Comparison of ENCODE assay signal across 21 mouse cellular contexts in the genomic region with DNA sequence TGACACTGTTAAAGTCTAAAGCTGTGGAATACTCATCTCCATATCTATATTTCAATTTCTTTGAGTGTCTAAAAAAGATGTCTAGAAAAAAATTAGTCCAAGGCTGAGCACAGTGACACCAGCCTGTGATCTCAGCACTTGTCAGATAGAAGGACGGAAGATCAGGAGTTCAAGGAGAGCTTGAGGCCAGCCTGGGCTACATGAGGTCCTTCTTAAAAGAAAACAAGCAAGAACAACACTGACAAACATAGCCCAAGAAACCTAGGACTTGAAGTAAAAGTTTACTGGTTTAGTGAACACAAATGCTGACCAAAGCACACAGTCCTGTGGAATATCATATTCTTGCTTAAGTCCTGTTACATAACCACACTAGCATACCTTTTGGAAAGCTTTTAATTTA. TPM values are rescaled to one million over a fixed set of nuclear protein-coding genes. Genes with fewer than 3 reads are reported as not detected.
A peak's percentile ranks its signal among the peaks of the same experiment; 100 is the strongest.
DNase-seq lines count a peak whose midpoint lies in the region; ATAC-seq and TF ChIP-seq lines count a peak whose summit lies in the region.
"Had no signal": no experiment of that assay in that cellular context is flagged by ENCODE, and none has a peak within 500 bp of the region (broad histone marks: within the 10 kb centered on the region; RNA-seq: fewer than 3 reads in every experiment).

No protein-coding gene starts in this region.

- intact Hi-C loops in heart, postnatal 36 days (cut with DNase I) = no loop called here

- H3K4me1 ChIP-seq in liver, adult 2 months (ENCODE audit: control insufficient read depth, insufficient read depth, low read length) = peaks cover 6% of the 10 kb centered on the region
- peaks cover 18% of the 10 kb centered on the region for H3K4me1 ChIP-seq in liver, postnatal 0 days (ENCODE audit: insufficient read depth)

- H3K4me2 ChIP-seq in liver, postnatal 0 days (ENCODE audit: low read depth, low read length) = no peak overlapping the region

- no peaks in the 10 kb centered on the region for H3K9me3 ChIP-seq in liver, postnatal 0 days (ENCODE audit: low read length)
- H3K9me3 ChIP-seq: G1E had no signal

- 95% methylated on average over 1 of the region's 1 CpGs for WGBS in liver, adult 2 months
- 82% methylated on average over 1 of the region's 1 CpGs for WGBS in liver, postnatal 0 days (ENCODE audit: insufficient replicate concordance)

- no peak for TF ChIP-seq POLR2A in liver, adult 2 months (IDR thresholded peaks at IDR 0.05; ENCODE audit: extremely low read depth, insufficient read depth, low read length)

- peaks cover 27% of the 10 kb centered on the region for H3K36me3 ChIP-seq in liver, adult 2 months (ENCODE audit: control insufficient read depth, insufficient read depth, low read length)
- H3K36me3 ChIP-seq in liver, postnatal 0 days (replicated peaks; ENCODE audit: insufficient read depth, low read length) = peaks cover 52% of the 10 kb centered on the region

- no peak for TF ChIP-seq CTCF in liver, adult 2 months (IDR thresholded peaks at IDR 0.05; ENCODE audit: low read depth, low read length)
- no peak for TF ChIP-seq CTCF in liver, postnatal 0 days (IDR thresholded peaks at IDR 0.05; ENCODE audit: low read depth)

- peaks cover 2% of the 10 kb centered on the region; the same call in 1 of the 2 replicates for H3K79me2 ChIP-seq in liver, adult 2 months (ENCODE audit: control insufficient read depth, insufficient read depth, low read length)

- H3K9ac ChIP-seq in liver, adult 2 months (ENCODE audit: low read depth, low read length) = no peak overlapping the region
- H3K9ac ChIP-seq in liver, postnatal 0 days (replicated peaks) = no peak overlapping the region

- ATAC-seq in liver, postnatal 0 days = no peak
- ATAC-seq: activated CD4-positive, CD25-positive, alpha-beta regulatory T cell, adult 4 months; CD4-positive, CD25-positive, alpha-beta regulatory T cell, adult 4 months; Patski had no signal

- no peak overlapping the region for H3K4me3 ChIP-seq in liver, adult 2 months (ENCODE audit: insufficient read depth, low read depth, low read length)
- no peak overlapping the region for H3K4me3 ChIP-seq in liver, postnatal 0 days (ENCODE audit: low read depth, low read length)

- H3K27ac ChIP-seq in liver, adult 2 months (replicated peaks; ENCODE audit: insufficient read depth, low read depth, low read length) = no peak overlapping the region
- no peak overlapping the region for H3K27ac ChIP-seq in liver, postnatal 0 days (ENCODE audit: low read depth)

- DNase-seq in heart, adult 11 months = peak; percentile 57
- DNase-seq in heart, postnatal 36 days = no peak
- peak; percentile 45 for DNase-seq in liver, adult 2 months (ENCODE audit: extremely low read depth, low read depth, low spot score)
- DNase-seq in liver, postnatal 0 days = no peak
- DNase-seq: adrenal gland, adult 8-10 months; adrenal gland, postnatal 10 days; adrenal gland, postnatal 14 days; adrenal gland, postnatal 25 days; adrenal gland, postnatal 36 days; B cell, adult 2 months; cerebellum, adult 11 months; cerebellum, adult 11-12 months; cerebellum, adult 18-20 months had no signal

- no peak for TF ChIP-seq EP300 in liver, postnatal 0 days (IDR thresholded peaks at IDR 0.05; ENCODE audit: low read depth)

- no peaks in the 10 kb centered on the region for H3K27me3 ChIP-seq in liver, adult 2 months (ENCODE audit: control insufficient read depth, insufficient read depth, low read length)
- no peaks in the 10 kb centered on the region for H3K27me3 ChIP-seq in liver, postnatal 0 days (ENCODE audit: insufficient read depth, low read length)
- H3K27me3 ChIP-seq: CH12.LX, Patski had no signal

RNA-seq across cellular contexts. Expression of a gene that starts 10.2 kb away (rescaled TPM):
- 10 to 100 TPM; 36.5 to 38.1 TPM for total RNA-seq in heart, postnatal 36 days (2021)
- 63.4 and 64.1 TPM in 2 replicates for total RNA-seq in liver, adult 2 months (2014; rRNA removed)
- 20.6 and 24.1 TPM in 2 replicates for polyA plus RNA-seq in liver, adult 2 months (2012; rRNA removed)
- 21.9 and 22.9 TPM in 2 replicates for polyA plus RNA-seq in liver, postnatal 0 days (2015; fragmentation: Nextera tagmentation; extraction: Ambion mirVana)

RNA-seq across cellular contexts. Expression of a gene that starts 29.0 kb away (rescaled TPM):
- 10 to 100 TPM; 14.1 to 28.1 TPM for total RNA-seq in heart, postnatal 36 days (2021)
- 6.4 and 16.8 TPM in 2 replicates for total RNA-seq in liver, adult 2 months (2014; rRNA removed)
- polyA plus RNA-seq in liver, adult 2 months (2012; rRNA removed) = 4.5 and 7.8 TPM in 2 replicates
- polyA plus RNA-seq in liver, postnatal 0 days (2015; fragmentation: Nextera tagmentation; extraction: Ambion mirVana) = 37.4 and 45.7 TPM in 2 replicates
- total RNA-seq: CH12.LX, ES-E14, MEL had no signal
- polyA plus RNA-seq: activated CD4-positive, CD25-positive, alpha-beta regulatory T cell, adult 4 months; C2C12; CD4-positive, CD25-positive, alpha-beta regulatory T cell, adult 4 months; G1E; Patski had no signal

Comparison
In these comparisons a context has a peak if more than half of its experiments do, and no peak if none do; other contexts are left out.
1. DNase-seq: peak in heart, adult 11 months (single experiment) and liver, adult 2 months (single experiment); none in heart, postnatal 36 days (0 of 2) and liver, postnatal 0 days (single experiment).